Mouse (Mus musculus): Measurements from ENCODE around the gene Cmtm7. TPM values are rescaled to one million over a fixed set of nuclear protein-coding genes. Genes with fewer than 3 reads are reported as not detected.

The Cmtm7 gene
- polyA plus RNA-seq, 1 experiment from 2014 or later = 86.6 TPM

GRCm38 (mm10) chr9:114799498-114800107 is 17.9 kb upstream of the Cmtm7 start:
- ATAC-seq = no peak
- WGBS = 61% methylated on average over 10 of the region's 10 CpGs
- Histone ChIP-seq H3K4me1 (ENCODE audit: control insufficient read depth, insufficient read depth, low read length) (peaks cover 1% of the 10 kb centered on the region), H3K9ac (ENCODE audit: low read depth, low read length) (no peak overlapping the region), H3K9me3 (ENCODE audit: control insufficient read depth, low read length) (no peaks in the 10 kb centered on the region), H3K4me3 (ENCODE audit: low read length) (no peak overlapping the region), H3K4me2 (ENCODE audit: low read depth, low read length) (no peak overlapping the region), H3K27me3 (replicated peaks; ENCODE audit: control insufficient read depth, insufficient read depth, low read length) (no peaks in the 10 kb centered on the region), H3K27ac (ENCODE audit: low read length) (no peak overlapping the region; the same call in 1 of the 2 replicates), H3K36me3 (ENCODE audit: control insufficient read depth, insufficient read depth, low read length) (no peaks in the 10 kb centered on the region)

GRCm38 (mm10) chr9:114798845-114799244 is 17.2 kb upstream of the Cmtm7 start:
- no peaks in the 10 kb centered on the region for H3K36me3 ChIP-seq (ENCODE audit: control insufficient read depth, insufficient read depth, low read length)
- H3K9me3 ChIP-seq (ENCODE audit: control insufficient read depth, low read length) = no peaks in the 10 kb centered on the region
- no peak overlapping the region for H3K4me2 ChIP-seq (ENCODE audit: low read depth, low read length)
- H3K27ac ChIP-seq (ENCODE audit: low read length) = no peak overlapping the region
- no peak overlapping the region for H3K9ac ChIP-seq (ENCODE audit: low read depth, low read length)
- WGBS = 41% methylated on average over 6 of the region's 6 CpGs
- H3K27me3 ChIP-seq (replicated peaks; ENCODE audit: control insufficient read depth, insufficient read depth, low read length) = no peaks in the 10 kb centered on the region
- H3K4me3 ChIP-seq (ENCODE audit: low read length) = no peak overlapping the region
- no peaks in the 10 kb centered on the region for H3K4me1 ChIP-seq (ENCODE audit: control insufficient read depth, insufficient read depth, low read length)
- no peak for ATAC-seq

- Histone ChIP-seq H3K4me2 (ENCODE audit: low read depth, low read length) (no peak overlapping the region), H3K27ac (ENCODE audit: low read length) (no peak overlapping the region), H3K27me3 (replicated peaks; ENCODE audit: control insufficient read depth, insufficient read depth, low read length) (no peaks in the 10 kb centered on the region), H3K4me3 (ENCODE audit: low read length) (no peak overlapping the region), H3K9me3 (ENCODE audit: control insufficient read depth, low read length) (no peaks in the 10 kb centered on the region), H3K9ac (ENCODE audit: low read depth, low read length) (no peak overlapping the region), H3K4me1 (ENCODE audit: control insufficient read depth, insufficient read depth, low read length) (no peaks in the 10 kb centered on the region), H3K36me3 (ENCODE audit: control insufficient read depth, insufficient read depth, low read length) (no peaks in the 10 kb centered on the region)
- ATAC-seq = peak; percentile 77
- WGBS = 54% methylated on average over 11 of the region's 11 CpGs
Observed at GRCm38 (mm10) chr9:114797329-114798004, 15.8 kb upstream of the Cmtm7 start.

GRCm38 (mm10) chr9:114796473-114797050 is 14.9 kb upstream of the Cmtm7 start:
- Histone ChIP-seq H3K36me3 (ENCODE audit: control insufficient read depth, insufficient read depth, low read length) (no peaks in the 10 kb centered on the region), H3K9me3 (ENCODE audit: control insufficient read depth, low read length) (no peaks in the 10 kb centered on the region), H3K4me1 (ENCODE audit: control insufficient read depth, insufficient read depth, low read length) (no peaks in the 10 kb centered on the region), H3K27me3 (replicated peaks; ENCODE audit: control insufficient read depth, insufficient read depth, low read length) (no peaks in the 10 kb centered on the region), H3K4me3 (ENCODE audit: low read length) (no peak overlapping the region), H3K9ac (ENCODE audit: low read depth, low read length) (no peak overlapping the region), H3K4me2 (ENCODE audit: low read depth, low read length) (no peak overlapping the region), H3K27ac (ENCODE audit: low read length) (no peak overlapping the region)
- WGBS = 46% methylated on average over 10 of the region's 11 CpGs
- ATAC-seq = no peak

- Histone ChIP-seq H3K27ac (ENCODE audit: low read length) (no peak overlapping the region), H3K9ac (ENCODE audit: low read depth, low read length) (no peak overlapping the region), H3K4me2 (ENCODE audit: low read depth, low read length) (no peak overlapping the region), H3K4me1 (ENCODE audit: control insufficient read depth, insufficient read depth, low read length) (no peaks in the 10 kb centered on the region), H3K4me3 (ENCODE audit: low read length) (no peak overlapping the region), H3K9me3 (ENCODE audit: control insufficient read depth, low read length) (no peaks in the 10 kb centered on the region), H3K27me3 (replicated peaks; ENCODE audit: control insufficient read depth, insufficient read depth, low read length) (no peaks in the 10 kb centered on the region), H3K36me3 (ENCODE audit: control insufficient read depth, insufficient read depth, low read length) (no peaks in the 10 kb centered on the region)
- WGBS = 74% methylated on average over 4 of the region's 4 CpGs
- ATAC-seq = no peak
Observed at GRCm38 (mm10) chr9:114794491-114794890, 12.8 kb upstream of the Cmtm7 start.

GRCm38 (mm10) chr9:114793764-114794295 is 12.2 kb upstream of the Cmtm7 start:
- 84% methylated on average over 9 of the region's 9 CpGs for WGBS
- Histone ChIP-seq H3K4me3 (ENCODE audit: low read length) (no peak overlapping the region), H3K27me3 (replicated peaks; ENCODE audit: control insufficient read depth, insufficient read depth, low read length) (no peaks in the 10 kb centered on the region), H3K9me3 (ENCODE audit: control insufficient read depth, low read length) (no peaks in the 10 kb centered on the region), H3K27ac (ENCODE audit: low read length) (no peak overlapping the region), H3K9ac (ENCODE audit: low read depth, low read length) (no peak overlapping the region), H3K36me3 (ENCODE audit: control insufficient read depth, insufficient read depth, low read length) (no peaks in the 10 kb centered on the region), H3K4me2 (ENCODE audit: low read depth, low read length) (no peak overlapping the region), H3K4me1 (ENCODE audit: control insufficient read depth, insufficient read depth, low read length) (no peaks in the 10 kb centered on the region)
- ATAC-seq = no peak

GRCm38 (mm10) chr9:114789989-114790388 is 8.3 kb upstream of the Cmtm7 start:
- Histone ChIP-seq H3K9ac (ENCODE audit: low read depth, low read length) (no peak overlapping the region), H3K27ac (ENCODE audit: low read length) (no peak overlapping the region), H3K36me3 (ENCODE audit: control insufficient read depth, insufficient read depth, low read length) (no peaks in the 10 kb centered on the region), H3K9me3 (ENCODE audit: control insufficient read depth, low read length) (no peaks in the 10 kb centered on the region), H3K27me3 (replicated peaks; ENCODE audit: control insufficient read depth, insufficient read depth, low read length) (no peaks in the 10 kb centered on the region), H3K4me1 (ENCODE audit: control insufficient read depth, insufficient read depth, low read length) (peaks cover 8% of the 10 kb centered on the region; the same call in 1 of the 2 replicates), H3K4me3 (ENCODE audit: low read length) (no peak overlapping the region), H3K4me2 (ENCODE audit: low read depth, low read length) (no peak overlapping the region)
- no peak for ATAC-seq
- 77% methylated on average over 8 of the region's 8 CpGs for WGBS

GRCm38 (mm10) chr9:114789557-114789956 is 7.9 kb upstream of the Cmtm7 start:
- H3K36me3 ChIP-seq (ENCODE audit: control insufficient read depth, insufficient read depth, low read length) = no peaks in the 10 kb centered on the region
- H3K4me2 ChIP-seq (ENCODE audit: low read depth, low read length) = no peak overlapping the region
- H3K27ac ChIP-seq (ENCODE audit: low read length) = no peak overlapping the region
- ATAC-seq = no peak
- H3K4me1 ChIP-seq (ENCODE audit: control insufficient read depth, insufficient read depth, low read length) = peaks cover 8% of the 10 kb centered on the region; the same call in 1 of the 2 replicates
- 66% methylated on average over 7 of the region's 7 CpGs for whole genome bisulfite sequencing
- H3K4me3 ChIP-seq (ENCODE audit: low read length) = no peak overlapping the region
- H3K27me3 ChIP-seq (replicated peaks; ENCODE audit: control insufficient read depth, insufficient read depth, low read length) = no peaks in the 10 kb centered on the region
- no peak overlapping the region for H3K9ac ChIP-seq (ENCODE audit: low read depth, low read length)
- no peaks in the 10 kb centered on the region for H3K9me3 ChIP-seq (ENCODE audit: control insufficient read depth, low read length)

- no peak for ATAC-seq
- 86% methylated on average over 8 of the region's 8 CpGs for WGBS
- no peaks in the 10 kb centered on the region for H3K36me3 ChIP-seq (ENCODE audit: control insufficient read depth, insufficient read depth, low read length)
- H3K4me2 ChIP-seq (ENCODE audit: low read depth, low read length) = no peak overlapping the region
- no peak overlapping the region for H3K9ac ChIP-seq (ENCODE audit: low read depth, low read length)
- no peak overlapping the region for H3K4me3 ChIP-seq (ENCODE audit: low read length)
- peaks cover 8% of the 10 kb centered on the region; the same call in 1 of the 2 replicates for H3K4me1 ChIP-seq (ENCODE audit: control insufficient read depth, insufficient read depth, low read length)
- H3K27me3 ChIP-seq (replicated peaks; ENCODE audit: control insufficient read depth, insufficient read depth, low read length) = no peaks in the 10 kb centered on the region
- no peak overlapping the region for H3K27ac ChIP-seq (ENCODE audit: low read length)
- H3K9me3 ChIP-seq (ENCODE audit: control insufficient read depth, low read length) = no peaks in the 10 kb centered on the region
Observed at GRCm38 (mm10) chr9:114788697-114789096, 7.0 kb upstream of the Cmtm7 start.
